Mouse (Mus musculus) embryo, embryonic 10.5 days (tissue): ENCODE results near the gene Rcbtb2.

ENCODE experiments used
- DNase-seq: peaks from one replicate; pipeline ENCODE4 v3.0.0-alpha.2; 2015; ENCODE audit warnings: low spot score

The Rcbtb2 gene

GRCm38 (mm10) chr14:73210196-73210595 lies 87.4 kb downstream of the Rcbtb2 start:
- DNase-seq: no peak

DNA sequence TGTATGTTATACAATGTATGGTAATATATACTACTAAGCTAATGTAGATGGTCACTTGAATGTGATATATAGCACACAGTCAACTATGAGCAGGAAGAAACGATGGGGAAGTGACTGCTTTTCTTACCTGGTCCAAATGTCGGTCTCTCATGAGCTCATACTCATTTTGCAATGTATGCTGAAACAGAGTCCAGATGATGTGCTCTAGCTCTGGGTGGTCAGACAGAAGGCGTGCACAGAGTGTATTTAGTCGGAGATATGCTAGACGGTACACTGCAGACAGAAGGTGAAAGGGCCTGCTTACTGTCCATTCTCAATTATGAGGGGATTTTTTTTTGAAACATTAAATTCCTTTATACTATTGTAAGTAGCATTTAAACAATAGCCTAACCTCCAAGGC lies 88.6 kb downstream of the Rcbtb2 start:
- no peak for DNase-seq

GRCm38 (mm10) chr14:73217062-73217461 lies 94.2 kb downstream of the Rcbtb2 start:
- DNase-seq: no peak

GRCm38 (mm10) chr14:73222316-73222970 lies 99.6 kb downstream of the Rcbtb2 start:
- DNase-seq: no peak

DNA sequence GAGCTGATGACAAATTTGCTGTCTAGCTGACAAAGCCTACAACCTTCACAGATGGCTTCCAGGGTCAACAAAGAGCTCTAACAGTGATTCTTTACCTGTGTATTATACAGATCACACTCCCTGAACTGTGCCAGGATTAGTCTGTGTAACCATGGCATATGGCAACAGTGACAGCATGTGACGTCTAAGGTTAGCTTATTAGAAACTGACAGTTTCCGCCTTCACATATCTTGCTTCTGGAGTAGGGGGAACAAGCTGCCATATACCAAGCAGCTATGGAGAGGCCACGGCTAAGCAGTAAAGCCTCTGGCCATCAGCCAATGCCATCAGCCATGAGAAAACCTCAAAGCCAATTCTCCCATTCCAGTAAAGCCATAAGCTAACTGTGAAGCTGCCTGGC lies 103.5 kb downstream of the Rcbtb2 start:
- DNase-seq: no peak

DNA sequence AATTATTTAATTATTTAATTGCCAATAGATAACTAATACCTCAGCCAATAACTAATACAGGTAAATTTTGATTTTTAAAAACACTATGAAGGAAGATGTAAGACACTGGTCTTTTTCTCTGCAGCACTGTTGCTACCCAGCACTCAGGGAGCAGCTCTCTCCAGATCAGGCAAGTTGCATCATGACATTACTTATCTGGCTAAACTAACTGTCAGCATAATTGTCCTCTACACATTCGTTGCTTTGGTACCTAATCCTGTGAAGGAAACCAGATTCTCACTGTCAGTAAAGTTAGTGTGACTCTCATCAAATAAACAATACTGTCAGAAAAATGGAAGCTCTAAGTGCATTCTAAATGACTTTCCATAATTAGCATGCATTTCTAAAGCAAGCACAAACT lies 104.0 kb downstream of the Rcbtb2 start:
- DNase-seq: no peak

- DNase-seq: peak; percentile 52
Measured at GRCm38 (mm10) chr14:73231286-73231982, 108.6 kb downstream of the Rcbtb2 start.

DNA sequence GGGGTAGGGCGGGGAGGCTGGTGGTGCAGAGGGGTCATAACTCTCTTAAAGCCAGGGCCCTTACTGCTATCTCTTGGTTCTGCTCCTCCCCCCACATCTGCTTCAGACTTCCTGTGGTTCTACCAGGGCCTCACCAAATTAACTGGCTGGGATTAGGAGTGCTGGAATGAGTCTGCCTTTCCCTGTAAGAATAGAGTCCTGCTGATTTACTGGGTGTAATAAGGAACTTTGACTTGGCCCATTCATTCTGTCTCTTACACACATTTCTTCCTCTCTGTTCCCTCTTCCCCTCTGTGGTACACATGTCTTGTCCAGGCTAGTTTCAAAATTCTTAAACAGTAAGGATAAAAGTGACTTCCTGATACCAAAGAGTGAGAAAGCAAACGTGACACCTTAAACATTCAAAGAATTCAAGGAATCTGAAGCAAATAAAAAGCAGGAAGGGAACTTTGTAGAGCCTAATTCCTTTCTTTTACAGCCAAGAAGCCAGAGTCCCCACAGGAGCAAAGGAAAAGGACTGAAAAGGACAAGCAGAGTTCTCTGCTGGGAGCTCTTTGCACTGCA lies 111.7 kb downstream of the Rcbtb2 start:
- peak; percentile 74 for DNase-seq

GRCm38 (mm10) chr14:73237848-73238321 lies 115.0 kb downstream of the Rcbtb2 start, which contains the start of gene Lpar6:
Gene Lpar6 (plus strand): TSS chr14:73237895.
- peak; percentile 90 for DNase-seq

DNA sequence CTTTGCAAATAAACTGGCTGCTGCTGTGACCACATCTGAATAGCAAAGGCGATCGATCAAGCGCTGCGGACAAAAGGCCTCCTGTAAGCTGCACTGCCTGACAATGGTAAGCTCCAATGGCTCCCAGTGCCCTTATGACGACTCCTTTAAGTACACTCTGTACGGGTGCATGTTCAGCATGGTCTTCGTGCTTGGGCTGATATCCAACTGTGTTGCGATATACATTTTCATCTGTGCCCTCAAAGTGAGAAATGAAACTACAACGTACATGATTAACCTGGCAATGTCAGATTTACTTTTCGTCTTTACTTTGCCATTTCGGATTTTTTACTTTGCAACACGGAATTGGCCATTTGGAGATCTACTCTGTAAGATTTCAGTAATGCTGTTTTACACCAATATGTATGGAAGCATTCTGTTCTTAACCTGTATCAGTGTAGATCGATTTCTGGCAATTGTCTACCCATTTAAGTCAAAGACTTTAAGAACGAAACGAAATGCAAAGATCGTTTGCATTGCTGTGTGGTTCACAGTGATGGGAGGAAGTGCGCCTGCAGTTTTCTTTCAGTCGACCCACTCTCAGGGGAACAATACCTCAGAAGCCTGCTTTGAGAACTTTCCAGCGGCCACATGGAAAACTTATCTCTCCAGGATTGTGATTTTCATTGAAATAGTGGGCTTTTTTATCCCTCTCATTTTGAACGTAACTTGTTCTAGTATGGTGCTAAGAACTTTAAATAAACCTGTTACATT lies 115.8 kb downstream of the Rcbtb2 start:
- DNase-seq: peak; percentile 87

DNA sequence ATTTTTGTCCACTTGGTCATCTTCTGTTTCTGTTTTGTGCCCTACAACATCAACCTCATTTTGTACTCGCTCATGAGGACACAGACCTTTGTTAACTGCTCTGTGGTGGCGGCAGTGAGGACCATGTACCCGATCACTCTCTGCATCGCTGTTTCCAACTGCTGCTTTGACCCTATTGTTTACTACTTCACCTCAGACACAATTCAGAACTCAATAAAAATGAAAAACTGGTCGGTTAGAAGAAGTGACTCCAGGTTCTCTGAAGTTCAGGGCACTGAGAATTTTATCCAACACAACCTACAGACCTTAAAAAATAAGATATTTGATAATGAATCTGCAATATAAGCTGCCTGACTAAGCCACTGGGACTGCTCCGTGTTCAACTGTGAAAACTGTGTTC lies 116.5 kb downstream of the Rcbtb2 start:
- DNase-seq: peak; percentile 78

- DNase-seq: peak; percentile 31
Measured at GRCm38 (mm10) chr14:73239857-73240256, 117.0 kb downstream of the Rcbtb2 start.

- DNase-seq: no peak
Measured at GRCm38 (mm10) chr14:73244061-73244597, 121.3 kb downstream of the Rcbtb2 start.

GRCm38 (mm10) chr14:73250056-73250455 lies 127.2 kb downstream of the Rcbtb2 start:
- DNase-seq: no peak

DNA sequence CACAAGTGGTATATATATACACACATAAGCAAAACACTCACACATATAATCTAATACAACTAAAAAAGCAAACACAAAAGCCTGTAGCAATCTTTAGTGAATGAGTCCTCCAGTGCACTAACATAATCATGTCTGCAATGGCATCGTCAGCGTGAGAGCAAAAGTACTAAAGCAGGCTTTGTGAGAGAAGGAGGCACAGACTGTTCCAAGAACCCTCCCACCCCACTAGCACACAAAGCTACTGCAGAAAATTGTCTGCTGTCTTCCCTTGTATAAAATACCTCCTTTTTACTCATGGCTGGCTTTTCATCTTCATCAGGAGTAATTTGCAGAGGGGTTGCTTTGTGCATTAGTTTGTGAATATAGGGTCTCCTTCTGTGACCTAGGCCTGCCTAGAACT lies 129.4 kb downstream of the Rcbtb2 start:
- DNase-seq: no peak

GRCm38 (mm10) chr14:73253453-73254251 lies 130.8 kb downstream of the Rcbtb2 start:
- peak; percentile 62 for DNase-seq

DNA sequence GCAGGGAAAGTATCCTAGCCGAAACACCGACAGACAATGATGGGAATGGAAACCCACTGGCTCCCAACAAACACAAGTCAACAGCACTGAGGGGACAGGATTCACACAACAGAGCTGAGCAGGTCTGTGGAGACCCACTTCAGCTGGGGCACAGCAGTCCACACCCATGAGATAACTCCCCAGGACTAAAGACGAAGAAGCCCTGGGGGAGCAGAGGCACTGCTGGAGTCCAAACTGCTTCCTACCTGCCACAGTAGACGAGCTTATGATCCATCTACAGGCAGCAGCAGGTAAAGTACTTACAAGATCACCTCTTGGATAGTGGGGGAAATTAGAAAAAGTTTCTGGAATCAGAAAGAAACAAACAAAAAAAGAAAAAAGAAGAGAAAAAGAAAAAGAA lies 131.6 kb downstream of the Rcbtb2 start:
- no peak for DNase-seq

DNA sequence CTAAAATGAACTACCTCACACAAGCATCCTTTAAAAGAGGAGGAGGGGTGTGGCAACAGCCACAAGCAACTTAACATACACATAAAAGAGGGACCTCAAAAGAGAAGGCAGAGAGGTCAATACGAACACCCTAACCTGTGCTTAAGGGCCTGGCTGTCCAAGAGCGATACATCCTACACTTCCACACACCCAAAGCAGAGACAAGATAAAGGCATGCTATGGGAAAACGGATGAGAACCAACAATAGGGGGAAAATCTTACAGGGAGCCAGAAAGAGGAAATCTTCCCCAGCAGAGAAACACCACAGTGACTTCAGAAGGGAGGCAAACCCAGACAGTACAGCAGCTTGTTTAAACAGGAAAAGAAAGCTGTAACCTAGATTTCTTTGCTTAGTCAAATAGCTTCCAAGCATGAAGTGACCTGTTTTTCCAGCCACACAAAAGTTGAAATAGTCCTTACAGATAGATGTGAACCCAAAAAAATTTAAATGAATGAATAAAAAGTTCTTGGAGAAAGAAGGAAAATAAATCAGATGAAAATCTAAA lies 132.7 kb downstream of the Rcbtb2 start:
- no peak for DNase-seq

GRCm38 (mm10) chr14:73257348-73257747 lies 134.5 kb downstream of the Rcbtb2 start:
- DNase-seq: no peak
